Mouse (Mus musculus) testis, adult 2 months (tissue): Measurements from ENCODE around the gene Nrcam.

Experiments used
- CTCF ChIP-seq: fragments of 200-500 bp; IDR thresholded peaks from 2 replicates; pipeline ENCODE4 v1.5.1; 2012; ENCODE audit warnings: low read depth, mild to moderate bottlenecking, inconsistent platforms, low read length, moderate library complexity; ENCODE audit not compliant: control insufficient read depth, insufficient read depth, insufficient replicate concordance
- POLR2A ChIP-seq: fragments of 200-500 bp; IDR thresholded peaks from 2 replicates; pipeline ENCODE4 v1.6.1; 2012; ENCODE audit warnings: low read depth, mild to moderate bottlenecking, inconsistent platforms, low read length, moderate library complexity; ENCODE audit not compliant: control insufficient read depth

GRCm38 (mm10) chr12:44480031-44480419, 151.3 kb downstream of the Nrcam start:
- TF ChIP-seq CTCF = no peak
- TF ChIP-seq POLR2A = no peak
